Mouse (Mus musculus): ENCODE measurements at regions not wholly inside any gene's neighbourhood (a gene's known extent, or its start where the extent isn't known, plus 50 kb on each side); places are given as distances from the start of the nearest gene placed in this dataset.

DNA sequence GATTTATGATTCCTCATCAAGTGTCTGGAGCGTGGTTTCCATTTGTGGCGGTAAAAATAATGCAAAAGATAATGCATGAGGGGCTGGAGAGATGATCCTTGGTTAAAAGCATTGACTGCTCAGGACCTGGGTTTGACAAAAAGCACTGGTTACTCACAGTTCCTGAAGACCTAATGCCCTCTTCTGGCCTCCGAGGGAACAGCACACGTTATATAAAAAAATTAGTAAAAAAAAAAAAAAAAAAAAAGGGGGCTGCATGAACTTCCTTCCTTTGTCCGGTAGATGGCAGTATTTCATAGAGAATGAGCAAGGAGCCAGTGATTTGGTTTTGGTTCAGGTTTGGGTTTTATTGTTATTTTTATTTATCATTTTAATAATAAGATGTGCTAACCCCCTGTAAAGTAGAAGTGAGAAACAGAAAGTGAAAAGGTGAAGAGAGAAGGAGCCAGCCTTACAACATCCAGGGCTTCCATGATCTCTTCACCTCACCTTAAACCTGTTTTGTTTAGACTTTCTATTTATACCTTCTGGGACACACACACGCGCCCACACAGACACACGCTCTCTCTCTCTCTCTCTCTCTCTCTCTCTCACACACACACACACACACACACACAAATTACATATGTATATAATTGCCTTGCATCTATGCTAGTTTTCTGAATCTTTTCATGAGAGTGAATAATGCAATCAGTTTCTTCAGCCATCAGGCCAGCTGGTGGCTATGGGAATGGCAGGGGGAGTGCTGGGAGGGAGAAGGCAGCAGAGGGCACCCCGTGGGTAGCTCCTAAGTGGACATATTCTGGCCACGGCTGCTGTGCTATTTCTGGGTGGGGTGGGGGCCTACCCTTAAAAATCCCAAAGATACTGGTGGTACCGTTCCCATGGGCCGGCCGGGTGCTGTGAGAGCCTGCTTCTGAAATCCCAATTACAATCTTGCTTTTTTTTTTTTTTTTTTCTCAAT lies 230.0 kb downstream of the Poteg start:
- Histone ChIP-seq H3K9me3 (replicated peaks) (no peaks in the 10 kb centered on the region), H3K4me3 (no peak overlapping the region), H3K27me3 (replicated peaks) (0 out of 2 replicates have a peak, but pooled peaks cover 3% of the 10 kb centered on the region), H3K4me2 (no peak overlapping the region), H3K9ac (no peak overlapping the region), H3K27ac (ENCODE audit: poor library complexity, severe bottlenecking) (no peak overlapping the region), H3K4me1 (replicated peaks) (no peaks in the 10 kb centered on the region), H3K36me3 (no peaks in the 10 kb centered on the region)
- ATAC-seq (ENCODE audit: insufficient number of reproducible peaks, low FRiP score): no peak
- WGBS: 30% methylated on average over 13 of the region's 13 CpGs

DNA sequence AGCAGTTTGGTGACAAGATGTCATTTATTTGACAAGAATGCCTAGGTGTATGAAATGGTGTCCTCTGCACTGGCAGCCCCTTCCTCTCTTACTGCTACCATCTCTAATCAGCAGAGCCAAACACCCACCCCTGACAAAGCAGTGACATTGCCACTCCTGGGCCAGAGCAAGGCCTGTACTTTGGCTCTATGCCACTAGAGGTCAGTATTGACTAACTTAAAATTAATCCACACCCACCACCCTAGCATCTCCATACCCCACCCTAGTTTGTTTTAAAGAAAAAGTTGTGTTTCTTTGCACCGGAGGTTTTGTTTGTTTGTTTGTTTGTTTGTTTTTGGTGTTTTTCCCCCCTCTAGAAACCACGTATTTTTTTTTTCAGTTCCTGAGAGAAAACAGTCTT lies 231.7 kb downstream of the Poteg start:
- Histone ChIP-seq H3K27ac (ENCODE audit: poor library complexity, severe bottlenecking) (no peak overlapping the region), H3K36me3 (no peaks in the 10 kb centered on the region), H3K4me3 (no peak overlapping the region), H3K27me3 (replicated peaks) (0 out of 2 replicates have a peak, but pooled peaks cover 3% of the 10 kb centered on the region), H3K9me3 (replicated peaks) (no peaks in the 10 kb centered on the region), H3K4me1 (replicated peaks) (no peaks in the 10 kb centered on the region), H3K9ac (no peak overlapping the region), H3K4me2 (no peak overlapping the region)
- WGBS: 5% methylated on average over 2 of the region's 2 CpGs
- no peak for ATAC-seq (ENCODE audit: insufficient number of reproducible peaks, low FRiP score)

DNA sequence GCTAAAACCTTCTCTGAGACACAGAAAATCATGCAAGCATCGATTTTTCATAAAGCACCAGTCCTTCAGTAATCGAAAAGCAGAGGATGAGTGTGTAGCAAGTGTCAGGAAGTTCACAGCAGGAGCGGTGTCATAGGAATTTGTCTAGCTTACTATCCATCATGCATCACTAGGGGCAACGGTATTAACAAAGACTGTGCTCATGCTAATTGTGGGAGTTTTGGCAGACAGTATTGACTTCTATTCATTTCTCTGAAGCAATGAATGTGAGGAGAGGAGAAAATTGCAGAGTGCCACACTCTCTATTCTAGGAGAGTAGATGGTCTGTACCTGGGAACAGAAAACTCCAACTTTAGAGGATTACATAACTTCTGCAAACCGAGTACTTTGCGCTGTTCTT lies 274.5 kb downstream of the Poteg start:
- 80% methylated on average over 6 of the region's 6 CpGs for WGBS
- no peak overlapping the region for H3K27ac ChIP-seq (ENCODE audit: poor library complexity, severe bottlenecking)
- no peaks in the 10 kb centered on the region for H3K27me3 ChIP-seq (replicated peaks)
- H3K4me3 ChIP-seq: no peak overlapping the region
- ATAC-seq (ENCODE audit: insufficient number of reproducible peaks, low FRiP score): no peak
- no peak overlapping the region for H3K4me2 ChIP-seq
- no peaks in the 10 kb centered on the region for H3K9me3 ChIP-seq (replicated peaks)
- H3K4me1 ChIP-seq (replicated peaks): no peaks in the 10 kb centered on the region
- no peaks in the 10 kb centered on the region for H3K36me3 ChIP-seq
- H3K9ac ChIP-seq: no peak overlapping the region

DNA sequence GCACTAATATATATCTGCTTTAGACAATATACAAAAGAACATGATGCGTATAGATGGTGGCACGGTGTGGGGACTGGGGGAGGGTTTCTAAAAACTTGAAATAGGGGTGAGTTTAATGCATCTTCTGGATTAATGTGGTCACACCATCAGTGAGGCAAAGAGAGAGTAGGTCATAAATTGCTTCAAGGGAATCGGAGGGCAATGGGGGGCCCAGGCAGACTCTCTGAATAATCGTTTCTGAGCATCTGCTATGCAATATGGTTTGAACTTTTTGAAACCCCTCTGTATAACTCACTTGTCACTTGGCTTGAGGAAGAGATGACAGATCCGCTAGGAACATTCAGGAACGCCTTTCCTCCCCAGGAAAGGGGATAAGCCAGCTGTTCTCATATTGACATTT lies 322.8 kb downstream of the Poteg start:
- Histone ChIP-seq H3K36me3 (no peaks in the 10 kb centered on the region), H3K4me1 (replicated peaks) (peaks cover 5% of the 10 kb centered on the region; the same call in 1 of the 2 replicates), H3K27ac (ENCODE audit: poor library complexity, severe bottlenecking) (no peak overlapping the region), H3K9me3 (replicated peaks) (no peaks in the 10 kb centered on the region), H3K4me2 (peak overlapping the region; percentile 13; the same call in 1 of the 2 replicates), H3K27me3 (replicated peaks) (no peaks in the 10 kb centered on the region), H3K9ac (no peak overlapping the region), H3K4me3 (no peak overlapping the region)
- WGBS: 77% methylated on average over 6 of the region's 6 CpGs
- ATAC-seq (ENCODE audit: insufficient number of reproducible peaks, low FRiP score): no peak

DNA sequence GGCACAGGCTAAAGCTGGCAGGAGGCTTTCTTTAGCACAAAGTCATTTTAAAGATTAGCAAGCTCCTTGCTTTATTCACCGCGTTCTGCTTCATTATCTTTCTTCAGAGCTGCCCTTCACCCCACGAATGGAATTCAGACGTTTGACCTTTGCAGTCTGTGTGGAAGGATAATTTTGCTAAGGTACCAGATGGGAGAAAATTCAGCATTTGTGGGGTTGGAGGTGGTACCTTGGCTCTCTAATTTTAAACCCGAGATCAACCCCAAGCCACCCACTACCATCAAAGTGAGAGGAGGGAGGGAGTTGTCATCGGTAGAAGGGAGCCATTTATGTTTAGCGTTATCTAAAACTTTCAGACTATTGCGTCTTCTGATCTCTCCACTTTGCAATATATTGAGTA lies 323.3 kb downstream of the Poteg start:
- H3K27me3 ChIP-seq (replicated peaks): no peaks in the 10 kb centered on the region
- no peak for ATAC-seq (ENCODE audit: insufficient number of reproducible peaks, low FRiP score)
- H3K4me3 ChIP-seq: no peak overlapping the region
- H3K4me1 ChIP-seq (replicated peaks): peaks cover 5% of the 10 kb centered on the region; the same call in 1 of the 2 replicates
- 45% methylated on average over 8 of the region's 8 CpGs for WGBS
- no peak overlapping the region for H3K27ac ChIP-seq (ENCODE audit: poor library complexity, severe bottlenecking)
- no peaks in the 10 kb centered on the region for H3K9me3 ChIP-seq (replicated peaks)
- H3K36me3 ChIP-seq: no peaks in the 10 kb centered on the region
- no peak overlapping the region for H3K9ac ChIP-seq
- no peak overlapping the region; the same call in 1 of the 2 replicates for H3K4me2 ChIP-seq

DNA sequence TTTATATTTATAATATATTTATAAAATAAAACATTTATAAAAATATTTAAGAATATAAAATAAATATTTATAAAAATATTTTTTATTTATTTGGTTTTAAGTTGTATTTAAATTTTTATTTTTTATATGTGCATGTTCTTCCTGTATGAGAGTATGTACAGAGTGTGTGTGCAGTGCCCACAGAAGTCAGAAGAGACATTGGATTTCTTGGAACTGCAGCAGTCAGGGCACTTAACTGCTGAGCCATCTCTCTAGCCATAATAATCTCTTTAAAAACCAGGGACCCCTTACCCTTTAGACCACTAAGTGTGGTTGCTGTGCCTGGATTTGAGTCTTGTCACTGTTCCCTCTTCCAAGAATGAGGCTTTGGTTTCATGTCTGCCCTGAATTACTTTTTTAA lies 323.8 kb downstream of the Poteg start:
- no peak for ATAC-seq (ENCODE audit: insufficient number of reproducible peaks, low FRiP score)
- H3K9me3 ChIP-seq (replicated peaks): no peaks in the 10 kb centered on the region
- H3K27ac ChIP-seq (ENCODE audit: poor library complexity, severe bottlenecking): no peak overlapping the region
- H3K9ac ChIP-seq: no peak overlapping the region
- no peak overlapping the region for H3K4me2 ChIP-seq
- no peaks in the 10 kb centered on the region for H3K36me3 ChIP-seq
- no peak overlapping the region for H3K4me3 ChIP-seq
- peaks cover 5% of the 10 kb centered on the region; the same call in 1 of the 2 replicates for H3K4me1 ChIP-seq (replicated peaks)
- H3K27me3 ChIP-seq (replicated peaks): no peaks in the 10 kb centered on the region

DNA sequence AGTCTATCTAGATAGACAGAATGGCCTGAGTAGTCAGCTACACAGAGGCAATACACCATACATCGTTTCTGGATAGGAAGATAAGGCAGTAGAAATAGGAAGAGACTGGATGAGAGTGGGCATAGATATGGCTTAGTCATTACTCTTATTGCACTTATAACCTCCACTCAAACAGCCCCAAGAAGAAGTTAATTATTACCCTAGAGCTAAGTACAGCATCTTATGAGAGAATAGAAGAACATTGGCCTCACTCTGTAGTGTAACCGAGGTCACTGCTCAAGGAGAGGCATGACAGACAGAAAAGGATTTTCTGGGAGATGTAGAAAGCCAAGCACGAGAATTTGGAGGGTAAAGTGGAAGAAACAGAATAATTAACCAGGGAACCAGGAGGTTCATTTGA lies 331.5 kb downstream of the Poteg start:
- no peak overlapping the region for H3K27ac ChIP-seq (ENCODE audit: poor library complexity, severe bottlenecking)
- 63% methylated on average over 3 of the region's 3 CpGs for WGBS
- H3K9ac ChIP-seq: no peak overlapping the region
- H3K9me3 ChIP-seq (replicated peaks): no peaks in the 10 kb centered on the region
- H3K4me3 ChIP-seq: no peak overlapping the region
- ATAC-seq (ENCODE audit: insufficient number of reproducible peaks, low FRiP score): no peak
- H3K27me3 ChIP-seq (replicated peaks): no peaks in the 10 kb centered on the region
- no peak overlapping the region for H3K4me2 ChIP-seq
- no peaks in the 10 kb centered on the region for H3K4me1 ChIP-seq (replicated peaks)
- no peaks in the 10 kb centered on the region for H3K36me3 ChIP-seq
